Mouse (Mus musculus) olfactory bulb, adult 2 months (tissue): ENCODE results near the gene Cx3cl1.

Experiments
- CTCF ChIP-seq: fragments of 200-500 bp; IDR thresholded peaks from 2 replicates; pipeline ENCODE4 v1.5.1; 2012; ENCODE audit warnings: low read depth, mild to moderate bottlenecking, low read length, moderate library complexity; ENCODE audit not compliant: insufficient read depth
- POLR2A ChIP-seq: fragments of 200-500 bp; IDR thresholded peaks from 2 replicates; pipeline ENCODE4 v1.6.1; 2012; ENCODE audit warnings: mild to moderate bottlenecking, low read depth, low read length, moderate library complexity; ENCODE audit not compliant: insufficient read depth

DNA sequence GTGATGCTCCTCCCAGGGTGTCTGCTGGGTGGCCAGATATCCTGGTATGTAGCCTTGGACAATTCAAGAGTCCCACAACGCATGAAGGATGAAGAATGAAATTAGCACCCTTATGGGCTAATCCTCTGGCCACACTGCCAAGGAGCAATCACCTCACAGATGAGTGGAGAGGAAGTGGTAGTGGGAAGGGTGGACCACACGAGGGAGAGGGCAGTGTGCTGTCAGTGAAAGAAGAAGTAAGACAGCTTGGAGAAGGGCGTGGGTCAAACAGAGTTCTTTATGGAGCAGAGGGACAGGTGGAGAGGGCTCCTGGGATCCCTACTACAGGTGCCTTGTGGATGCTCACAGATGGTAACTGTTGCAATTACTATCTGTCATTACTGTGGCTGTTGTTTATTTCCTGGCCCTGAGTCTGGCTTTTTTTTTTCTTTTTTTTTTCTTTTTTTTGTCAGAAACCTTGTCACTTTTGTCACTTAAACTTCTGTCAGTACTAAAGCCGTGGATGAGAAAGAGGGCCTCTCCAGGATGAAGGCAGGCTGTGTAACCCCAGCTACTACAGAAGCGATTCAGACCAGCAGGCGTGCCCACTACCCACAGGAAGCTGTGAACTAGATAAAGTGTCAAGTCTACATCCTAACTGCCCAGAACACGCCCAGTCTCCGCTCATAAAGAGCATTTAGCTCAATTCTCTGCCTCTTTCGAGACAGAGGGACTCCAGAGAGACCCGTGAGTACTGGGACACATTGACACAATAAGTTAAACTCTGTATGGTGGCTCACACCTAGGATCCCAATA, 32.9 kb downstream of the Cx3cl1 start:
- TF ChIP-seq CTCF (no peak), POLR2A (no peak)
